Mouse (Mus musculus): ENCODE results near the gene Trio. TPM values are rescaled to one million over a fixed set of nuclear protein-coding genes. Genes with fewer than 3 reads are reported as not detected.

The Trio gene
- total and polyA plus RNA-seq, 3 experiments: 0.66 TPM; not detected in 2

DNA sequence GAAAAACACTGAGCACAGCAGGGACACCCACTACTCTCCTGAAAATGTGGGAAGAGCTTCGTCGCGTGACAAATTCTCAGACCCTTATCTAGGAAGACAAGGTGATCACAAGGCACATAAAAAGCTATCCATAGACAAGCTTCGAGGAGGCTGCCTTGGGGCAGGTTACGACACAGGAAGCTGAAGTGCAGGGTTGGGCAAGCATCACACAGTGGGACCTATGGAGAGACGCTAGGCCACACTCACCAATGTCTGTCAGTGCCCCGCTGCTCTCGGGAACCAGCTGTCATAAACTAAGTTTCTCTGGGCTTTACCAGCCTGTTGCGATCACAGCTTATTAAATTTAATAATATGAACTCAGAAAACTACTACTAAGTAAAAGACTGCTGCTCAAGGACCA lies 149.9 kb downstream of the Trio start:
- Histone ChIP-seq H3K4me3 (ENCODE audit: low read depth, low read length) (no peak overlapping the region), H3K9me3 (replicated peaks) (peaks cover 41% of the 10 kb centered on the region), H3K27me3 (ENCODE audit: insufficient read depth, low read length) (no peaks in the 10 kb centered on the region), H3K36me3 (replicated peaks) (no peaks in the 10 kb centered on the region), H3K4me1 (ENCODE audit: insufficient read depth, low read depth, low read length) (no peaks in the 10 kb centered on the region)
- TF ChIP-seq CTCF (IDR thresholded peaks at IDR 0.05; ENCODE audit: low read depth, low read length) (no peak), GATA2 (IDR thresholded peaks at IDR 0.05; ENCODE audit: borderline replicate concordance, low read depth, low read length) (no peak)
- DNase-seq (ENCODE audit: low spot score): no peak
- ATAC-seq (ENCODE audit: extremely low read depth, insufficient number of reproducible peaks, low FRiP score, poor library complexity, severe bottlenecking): no peak

DNA sequence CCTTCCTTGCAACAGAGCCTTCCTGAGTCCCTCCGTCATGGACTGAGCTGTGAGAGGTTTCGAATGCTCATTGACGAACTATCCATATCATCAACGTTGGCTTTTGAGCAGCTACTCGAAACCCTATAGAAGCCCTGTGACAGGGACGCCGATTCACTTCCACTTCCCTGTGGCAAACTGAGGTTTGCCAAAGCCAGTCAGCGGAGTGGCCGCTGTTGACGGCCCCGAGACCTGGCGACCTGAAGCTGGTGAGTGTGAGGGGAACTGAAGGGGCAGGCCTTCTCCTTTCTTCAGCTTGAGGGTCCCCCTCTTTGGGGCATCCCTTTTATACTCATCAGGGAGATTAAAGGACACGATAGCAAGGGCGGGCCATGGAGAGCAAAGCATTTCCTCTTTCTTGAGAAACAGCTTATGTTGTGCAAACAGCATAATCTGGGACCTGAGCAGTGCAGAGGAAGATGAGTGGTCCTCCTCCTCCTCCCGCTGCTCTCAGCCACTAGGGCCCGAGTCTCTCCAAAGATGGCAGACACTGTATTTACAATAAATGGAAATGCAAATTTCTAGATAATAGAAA lies 151.8 kb downstream of the Trio start:
- Histone ChIP-seq H3K36me3 (replicated peaks) (no peaks in the 10 kb centered on the region), H3K4me3 (ENCODE audit: low read depth, low read length) (no peak overlapping the region), H3K27me3 (ENCODE audit: insufficient read depth, low read length) (no peaks in the 10 kb centered on the region), H3K4me1 (ENCODE audit: insufficient read depth, low read depth, low read length) (no peaks in the 10 kb centered on the region), H3K9me3 (replicated peaks) (peaks cover 47% of the 10 kb centered on the region)
- ATAC-seq (ENCODE audit: extremely low read depth, insufficient number of reproducible peaks, low FRiP score, poor library complexity, severe bottlenecking): no peak
- DNase-seq (ENCODE audit: low spot score): no peak
- TF ChIP-seq POLR2AphosphoS5 (IDR thresholded peaks at IDR 0.05; ENCODE audit: insufficient replicate concordance, low read depth, low read length): no peak
- no peak for TF ChIP-seq GATA2 (IDR thresholded peaks at IDR 0.05; ENCODE audit: borderline replicate concordance, low read depth, low read length)
- no peak for TF ChIP-seq TAL1 (conservative IDR thresholded peaks at IDR 0.05; ENCODE audit: low read depth, low read length)
- no peak for TF ChIP-seq GATA1 (IDR thresholded peaks at IDR 0.05; ENCODE audit: borderline replicate concordance, low read length)
- TF ChIP-seq CTCF (IDR thresholded peaks at IDR 0.05; ENCODE audit: low read depth, low read length): no peak

DNA sequence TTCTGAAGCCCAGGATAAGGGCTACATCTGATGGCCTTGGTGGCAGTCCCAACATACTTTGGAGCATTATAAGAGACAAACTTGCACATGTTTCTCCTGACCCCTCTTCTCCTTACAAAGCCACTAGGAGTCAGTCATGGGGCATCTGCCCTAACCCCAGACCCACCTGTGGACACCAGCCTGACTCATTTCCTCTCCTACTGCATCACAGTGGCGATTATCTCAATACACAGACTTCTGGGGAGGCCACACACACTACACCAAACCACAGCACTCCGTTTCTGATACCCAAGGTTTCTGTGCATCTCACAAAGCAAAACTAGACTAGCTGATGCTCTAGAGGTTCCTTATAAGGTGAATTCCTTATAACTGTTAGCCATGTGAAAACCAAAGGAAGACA lies 153.4 kb downstream of the Trio start:
- H3K27me3 ChIP-seq (ENCODE audit: insufficient read depth, low read length): no peaks in the 10 kb centered on the region
- H3K36me3 ChIP-seq (replicated peaks): no peaks in the 10 kb centered on the region
- H3K4me1 ChIP-seq (ENCODE audit: insufficient read depth, low read depth, low read length): no peaks in the 10 kb centered on the region
- DNase-seq (ENCODE audit: low spot score) (no peak), ATAC-seq (ENCODE audit: extremely low read depth, insufficient number of reproducible peaks, low FRiP score, poor library complexity, severe bottlenecking) (no peak)
- H3K9me3 ChIP-seq (replicated peaks): peaks cover 47% of the 10 kb centered on the region
- no peak overlapping the region for H3K4me3 ChIP-seq (ENCODE audit: low read depth, low read length)
- TF ChIP-seq POLR2AphosphoS5 (IDR thresholded peaks at IDR 0.05; ENCODE audit: insufficient replicate concordance, low read depth, low read length): no peak
- no peak for TF ChIP-seq GATA2 (IDR thresholded peaks at IDR 0.05; ENCODE audit: borderline replicate concordance, low read depth, low read length)
- no peak for TF ChIP-seq GATA1 (IDR thresholded peaks at IDR 0.05; ENCODE audit: borderline replicate concordance, low read length)
- no peak for TF ChIP-seq TAL1 (conservative IDR thresholded peaks at IDR 0.05; ENCODE audit: low read depth, low read length)
- no peak for TF ChIP-seq CTCF (IDR thresholded peaks at IDR 0.05; ENCODE audit: low read depth, low read length)

DNA sequence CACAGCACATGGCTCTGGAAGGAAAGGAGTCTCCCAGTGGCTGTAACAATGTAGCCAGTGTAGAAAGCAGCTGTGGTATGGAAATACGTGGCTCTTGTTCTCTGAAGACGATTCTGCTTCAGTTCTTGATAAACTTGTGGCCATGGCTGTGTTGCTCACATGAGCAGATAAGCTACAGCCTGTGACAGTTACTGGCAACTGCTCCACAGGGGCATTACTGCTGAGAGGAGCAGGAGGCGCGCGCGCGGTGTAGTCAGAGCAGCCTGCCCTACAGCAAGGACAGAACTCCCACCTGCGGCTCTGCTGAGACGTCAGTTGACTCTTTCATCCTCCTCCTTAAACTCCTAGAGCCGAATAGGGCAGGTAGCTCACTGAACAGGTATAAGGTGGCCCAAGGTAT lies 153.9 kb downstream of the Trio start:
- no peak for ATAC-seq (ENCODE audit: extremely low read depth, insufficient number of reproducible peaks, low FRiP score, poor library complexity, severe bottlenecking)
- DNase-seq (ENCODE audit: low spot score): no peak
- TF ChIP-seq GATA1 (IDR thresholded peaks at IDR 0.05; ENCODE audit: borderline replicate concordance, low read length) (no peak), CTCF (IDR thresholded peaks at IDR 0.05; ENCODE audit: low read depth, low read length) (no peak), POLR2AphosphoS5 (IDR thresholded peaks at IDR 0.05; ENCODE audit: insufficient replicate concordance, low read depth, low read length) (no peak), GATA2 (IDR thresholded peaks at IDR 0.05; ENCODE audit: borderline replicate concordance, low read depth, low read length) (no peak), TAL1 (conservative IDR thresholded peaks at IDR 0.05; ENCODE audit: low read depth, low read length) (no peak)
- Histone ChIP-seq H3K4me3 (ENCODE audit: low read depth, low read length) (no peak overlapping the region), H3K9me3 (replicated peaks) (peaks cover 50% of the 10 kb centered on the region), H3K36me3 (replicated peaks) (no peaks in the 10 kb centered on the region), H3K27me3 (ENCODE audit: insufficient read depth, low read length) (no peaks in the 10 kb centered on the region), H3K4me1 (ENCODE audit: insufficient read depth, low read depth, low read length) (no peaks in the 10 kb centered on the region)

DNA sequence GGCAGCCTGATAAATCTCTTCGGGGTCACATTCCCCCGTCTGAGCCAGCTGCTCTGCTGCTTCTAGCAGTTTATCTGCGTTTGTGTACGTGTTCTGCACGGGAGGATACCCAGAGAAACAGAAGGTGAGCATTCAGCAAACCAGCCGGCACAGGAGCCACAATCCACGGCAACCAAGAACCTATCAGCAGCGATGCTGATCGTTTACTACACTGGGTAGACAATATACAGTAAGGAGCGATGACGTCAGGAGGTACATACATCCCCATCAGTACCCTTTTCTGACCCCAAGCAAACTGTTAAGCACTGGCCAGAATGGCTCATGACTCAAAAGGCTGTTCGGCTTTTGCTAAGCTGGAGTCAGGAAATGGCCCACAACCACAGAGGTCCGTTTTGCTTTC lies 154.4 kb downstream of the Trio start:
- Histone ChIP-seq H3K9me3 (replicated peaks) (peaks cover 49% of the 10 kb centered on the region), H3K27me3 (ENCODE audit: insufficient read depth, low read length) (no peaks in the 10 kb centered on the region), H3K4me3 (ENCODE audit: low read depth, low read length) (no peak overlapping the region), H3K4me1 (ENCODE audit: insufficient read depth, low read depth, low read length) (no peaks in the 10 kb centered on the region), H3K36me3 (replicated peaks) (no peaks in the 10 kb centered on the region)
- ATAC-seq (ENCODE audit: extremely low read depth, insufficient number of reproducible peaks, low FRiP score, poor library complexity, severe bottlenecking) (no peak), DNase-seq (ENCODE audit: low spot score) (no peak)
- no peak for TF ChIP-seq GATA2 (IDR thresholded peaks at IDR 0.05; ENCODE audit: borderline replicate concordance, low read depth, low read length)
- no peak for TF ChIP-seq CTCF (IDR thresholded peaks at IDR 0.05; ENCODE audit: low read depth, low read length)
- TF ChIP-seq GATA1 (IDR thresholded peaks at IDR 0.05; ENCODE audit: borderline replicate concordance, low read length): no peak
- TF ChIP-seq TAL1 (conservative IDR thresholded peaks at IDR 0.05; ENCODE audit: low read depth, low read length): no peak
- no peak for TF ChIP-seq POLR2AphosphoS5 (IDR thresholded peaks at IDR 0.05; ENCODE audit: insufficient replicate concordance, low read depth, low read length)

DNA sequence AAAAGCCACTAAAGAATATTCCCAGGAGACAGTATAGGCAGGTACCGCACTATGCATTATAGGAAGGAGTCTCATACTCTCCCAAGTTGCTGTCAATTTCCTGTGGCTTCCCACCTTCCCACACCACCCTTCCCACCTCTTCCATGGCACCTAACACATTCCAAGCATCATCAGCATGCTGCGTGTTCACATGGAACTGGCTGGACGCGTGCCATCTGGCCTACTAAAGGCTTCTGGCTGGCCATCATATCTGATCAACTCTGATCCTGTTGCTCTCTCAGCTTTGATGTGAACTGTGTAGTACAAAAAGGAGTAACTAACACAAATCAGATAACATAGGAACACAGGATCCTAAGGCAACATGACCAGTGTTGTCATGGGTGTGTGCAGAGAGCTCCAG lies 156.6 kb downstream of the Trio start:
- Histone ChIP-seq H3K4me1 (ENCODE audit: insufficient read depth, low read depth, low read length) (no peaks in the 10 kb centered on the region), H3K9me3 (replicated peaks) (peaks cover 53% of the 10 kb centered on the region), H3K4me3 (ENCODE audit: low read depth, low read length) (no peak overlapping the region), H3K36me3 (replicated peaks) (no peaks in the 10 kb centered on the region), H3K27me3 (ENCODE audit: insufficient read depth, low read length) (no peaks in the 10 kb centered on the region)
- no peak for ATAC-seq (ENCODE audit: extremely low read depth, insufficient number of reproducible peaks, low FRiP score, poor library complexity, severe bottlenecking)
- DNase-seq (ENCODE audit: low spot score): no peak
- no peak for TF ChIP-seq GATA2 (IDR thresholded peaks at IDR 0.05; ENCODE audit: borderline replicate concordance, low read depth, low read length)
- no peak for TF ChIP-seq POLR2AphosphoS5 (IDR thresholded peaks at IDR 0.05; ENCODE audit: insufficient replicate concordance, low read depth, low read length)
- no peak for TF ChIP-seq CTCF (IDR thresholded peaks at IDR 0.05; ENCODE audit: low read depth, low read length)
- no peak for TF ChIP-seq GATA1 (IDR thresholded peaks at IDR 0.05; ENCODE audit: borderline replicate concordance, low read length)
- no peak for TF ChIP-seq TAL1 (conservative IDR thresholded peaks at IDR 0.05; ENCODE audit: low read depth, low read length)

All from G1E (cell line).